Mouse (Mus musculus) limb, embryonic 12.5 days (tissue): ENCODE results near the gene Rbm17. TPM values are rescaled to one million over a fixed set of nuclear protein-coding genes. Genes with fewer than 3 reads are reported as not detected.
"Not testable (repeated sequence)": the region's sequence is repeated elsewhere in the genome, so short reads cannot be mapped to it uniquely, and the experiment has no call there.

Source experiments
- ATAC-seq: fragments of 200-750 bp; cut with Nextera tagmentation; 2 replicates; pipeline ENCODE4 v1.8.0; 2017; ENCODE audit warnings: low read depth, moderate TSS enrichment; ENCODE audit not compliant: insufficient number of reproducible peaks, insufficient read depth, low FRiP score, low TSS enrichment
- H3K27ac ChIP-seq: fragments of 300-500 bp; sonication (generic); 2 replicates; pipeline ENCODE4 v1.5.1; 2016; ENCODE audit warnings: mild to moderate bottlenecking, moderate library complexity
- H3K27me3 ChIP-seq: fragments of 300-500 bp; sonication (generic); 2 replicates; pipeline ENCODE4 v1.6.1; 2016; ENCODE audit warnings: mild to moderate bottlenecking, moderate library complexity
- H3K36me3 ChIP-seq: fragments of 300-500 bp; sonication (generic); 2 replicates; pipeline ENCODE4 v1.6.1; 2016; ENCODE audit warnings: mild to moderate bottlenecking, moderate library complexity
- H3K4me1 ChIP-seq: fragments of 300-500 bp; sonication (generic); replicated peaks from 2 replicates; pipeline ENCODE4 v1.6.1; 2016
- H3K4me2 ChIP-seq: fragments of 300-500 bp; sonication (generic); 2 replicates; pipeline ENCODE4 v1.6.1; 2016; ENCODE audit warnings: mild to moderate bottlenecking, moderate library complexity
- H3K4me3 ChIP-seq: fragments of 300-500 bp; sonication (generic); replicated peaks from 2 replicates; pipeline ENCODE4 v1.5.1; 2016; ENCODE audit warnings: mild to moderate bottlenecking
- H3K9ac ChIP-seq: fragments of 300-500 bp; sonication (generic); replicated peaks from 2 replicates; pipeline ENCODE4 v1.6.1; 2016; ENCODE audit warnings: mild to moderate bottlenecking, moderate library complexity
- H3K9me3 ChIP-seq: fragments of 300-500 bp; sonication (generic); 2 replicates; pipeline ENCODE4 v1.6.1; 2016; ENCODE audit warnings: mild to moderate bottlenecking, moderate library complexity
- WGBS: fragments of 180-500 bp; shearing (Covaris S2); methylation state at CpG from one replicate; pipeline ENCODE4 v1.1.7; 2016; 5-methylcytosine and 5-hydroxymethylcytosine counted together
- polyA plus RNA-seq: library from polyadenylated mRNA; unstranded; fragments of >200 nt; fragmentation: Nextera tagmentation; extraction: Ambion mirVana; gene quantifications from 2 replicates; pipeline ENCODE4 v1.2.1, GENCODE M21; 2016

The Rbm17 gene
- polyA plus RNA-seq, 1 experiment from 2014 or later, result 189 TPM

DNA sequence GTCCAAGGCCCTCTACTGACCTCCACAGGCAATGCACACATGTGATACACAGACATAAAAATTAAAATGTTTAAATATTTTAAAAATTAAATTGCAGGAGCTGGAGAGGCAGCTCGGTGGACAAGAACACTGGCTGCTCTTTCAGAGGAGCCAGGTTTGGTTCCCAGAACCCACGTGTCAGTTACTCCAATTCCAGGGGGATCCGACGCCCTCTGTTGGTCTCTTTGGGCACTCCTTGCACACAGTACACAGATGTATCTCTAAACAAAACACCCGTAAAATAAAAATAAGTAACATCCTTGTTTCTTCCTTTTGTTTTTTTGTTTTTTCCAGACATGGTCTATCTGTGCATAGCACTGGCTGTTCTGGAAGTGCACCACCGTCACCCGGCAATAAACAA is 60.8 kb downstream of the Rbm17 start:
- H3K36me3 ChIP-seq, result no peaks in the 10 kb centered on the region
- H3K9me3 ChIP-seq, result no peaks in the 10 kb centered on the region
- H3K4me3 ChIP-seq, result no peak overlapping the region
- no peak overlapping the region for H3K4me2 ChIP-seq
- H3K9ac ChIP-seq, result no peak overlapping the region
- H3K27ac ChIP-seq, result no peak overlapping the region
- ATAC-seq, result no peak
- WGBS, result 74% methylated on average over 7 of the region's 7 CpGs
- no peaks in the 10 kb centered on the region for H3K27me3 ChIP-seq
- H3K4me1 ChIP-seq, result no peaks in the 10 kb centered on the region

DNA sequence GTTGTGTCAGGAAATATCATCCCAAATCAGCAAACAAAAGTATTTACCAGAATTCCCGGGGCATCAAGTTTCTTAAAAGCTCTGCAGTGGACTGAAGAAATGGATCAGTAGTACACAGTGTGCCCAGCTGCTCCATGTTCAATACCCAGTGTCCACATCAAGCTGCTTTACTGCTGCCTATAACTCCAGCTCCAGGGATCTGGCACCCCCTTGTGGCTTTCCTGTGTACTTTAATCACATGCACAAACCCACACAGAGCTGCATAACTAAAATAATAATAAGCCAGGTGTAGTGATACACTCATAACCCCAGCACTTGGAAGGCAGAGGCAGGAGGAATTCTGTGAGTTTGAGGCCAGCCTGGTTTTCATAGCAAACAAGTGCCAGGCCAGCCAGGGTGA is 61.3 kb downstream of the Rbm17 start:
- no peak overlapping the region for H3K4me2 ChIP-seq
- no peak overlapping the region for H3K9ac ChIP-seq
- whole genome bisulfite sequencing, result 85% methylated on average over 1 of the region's 1 CpGs
- H3K9me3 ChIP-seq, result no peaks in the 10 kb centered on the region
- no peak overlapping the region for H3K27ac ChIP-seq
- no peaks in the 10 kb centered on the region for H3K27me3 ChIP-seq
- ATAC-seq, result no peak
- H3K36me3 ChIP-seq, result no peaks in the 10 kb centered on the region
- H3K4me1 ChIP-seq, result no peaks in the 10 kb centered on the region
- no peak overlapping the region for H3K4me3 ChIP-seq

DNA sequence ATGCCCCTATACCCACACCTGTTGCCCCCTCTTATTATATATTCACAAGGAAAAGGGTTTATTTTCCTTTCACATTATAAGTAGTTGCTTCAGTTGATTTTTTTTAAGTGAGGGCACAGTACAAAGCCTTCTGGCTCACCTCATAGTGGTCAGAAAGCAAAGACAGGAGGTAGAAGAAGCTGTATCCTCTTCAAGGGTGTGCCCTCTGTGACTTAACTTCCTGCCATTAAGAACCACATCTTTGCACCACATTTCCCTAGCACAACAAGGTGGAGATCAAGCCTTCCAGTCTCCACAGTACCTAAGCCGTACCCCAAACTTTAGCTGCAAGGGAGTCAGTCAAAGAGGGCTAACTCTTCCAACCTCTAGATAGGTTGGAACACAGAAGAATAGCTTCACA is 61.8 kb downstream of the Rbm17 start:
- no peaks in the 10 kb centered on the region for H3K9me3 ChIP-seq
- H3K36me3 ChIP-seq, result no peaks in the 10 kb centered on the region
- no peak for ATAC-seq
- no peak overlapping the region for H3K4me2 ChIP-seq
- H3K4me3 ChIP-seq, result no peak overlapping the region
- H3K27me3 ChIP-seq, result no peaks in the 10 kb centered on the region
- WGBS, result 83% methylated on average over 1 of the region's 1 CpGs
- H3K4me1 ChIP-seq, result no peaks in the 10 kb centered on the region
- no peak overlapping the region for H3K27ac ChIP-seq
- H3K9ac ChIP-seq, result no peak overlapping the region

DNA sequence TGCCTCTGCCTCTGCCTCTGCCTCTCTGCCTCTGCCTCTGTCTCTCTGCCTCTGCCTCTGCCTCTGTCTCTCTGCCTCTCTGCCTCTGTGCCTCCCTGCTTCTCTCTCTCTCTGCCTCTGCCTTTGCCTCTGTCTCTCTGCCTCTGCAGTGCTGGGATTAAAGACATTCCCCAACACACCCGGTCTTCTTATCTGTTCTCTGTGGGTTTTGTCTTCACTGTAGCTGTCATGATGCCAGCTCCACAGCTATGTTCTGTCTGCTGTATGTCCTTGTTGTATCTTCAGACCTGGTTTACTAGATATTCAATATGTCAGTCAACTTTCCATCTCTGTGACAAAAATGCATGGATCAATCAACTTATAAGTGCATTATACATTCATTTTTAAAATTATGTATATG is 62.4 kb downstream of the Rbm17 start:
- H3K27me3 ChIP-seq, H3K4me3 ChIP-seq, H3K9me3 ChIP-seq, H3K4me1 ChIP-seq, H3K9ac ChIP-seq, H3K27ac ChIP-seq, ATAC-seq, H3K4me2 ChIP-seq, H3K36me3 ChIP-seq: not testable (repeated sequence)
- 59% methylated on average over 1 of the region's 1 CpGs for WGBS

DNA sequence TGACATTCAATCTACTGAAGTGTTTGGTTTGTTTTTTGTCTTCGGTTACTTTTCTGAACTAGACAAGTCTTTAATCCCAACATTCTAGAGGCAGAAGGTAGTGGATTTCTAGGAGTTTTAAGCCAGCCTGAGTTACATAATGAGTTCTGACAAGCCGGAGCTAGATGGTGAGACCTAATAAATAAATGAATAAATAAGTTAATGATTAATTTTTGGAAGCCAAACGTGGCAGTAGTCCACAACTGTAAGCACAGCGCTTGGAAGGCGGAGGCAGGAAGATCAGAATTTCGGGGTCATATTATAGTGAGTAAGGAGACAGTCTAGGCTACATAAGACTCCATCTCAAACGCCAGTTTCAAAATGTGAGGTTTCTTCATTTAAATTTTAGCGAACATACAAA is 68.0 kb downstream of the Rbm17 start:
- Histone ChIP-seq H3K27me3 (no peaks in the 10 kb centered on the region; the same call in 1 of the 2 replicates), H3K36me3 (no peaks in the 10 kb centered on the region), H3K4me1 (no peaks in the 10 kb centered on the region), H3K9me3 (no peaks in the 10 kb centered on the region), H3K4me2 (peak overlapping the region; percentile 78), H3K9ac (0 out of 2 replicates have a peak overlapping the region, but pooled peaks have one; percentile 50), H3K4me3 (peak overlapping the region; percentile 48), H3K27ac (no peak overlapping the region)
- ATAC-seq, result no peak
- 71% methylated on average over 8 of the region's 8 CpGs for WGBS

Other genes with a start within 250 kb of the Rbm17 start
- gene Pfkfb3, start 50.1 kb downstream of the Rbm17 start, polyA plus RNA-seq, result 15.7 and 15.9 TPM in 2 replicates
- not detected in 2 replicates for gene Gm17490, start 22.1 kb upstream of the Rbm17 start, polyA plus RNA-seq
- gene Il2ra, start 38.7 kb upstream of the Rbm17 start, polyA plus RNA-seq, result not detected in 2 replicates
- gene Il15ra, start 101.1 kb upstream of the Rbm17 start, polyA plus RNA-seq, result 0.50 and 0.88 TPM in 2 replicates
- gene Fbh1, start 173.4 kb upstream of the Rbm17 start, polyA plus RNA-seq, result 144 and 146 TPM in 2 replicates
- gene Ankrd16, start 173.7 kb upstream of the Rbm17 start, polyA plus RNA-seq, result 54.8 and 58.5 TPM in 2 replicates